Mouse (Mus musculus): ENCODE data around the gene Gtf2h2.
"Not testable (repeated sequence)": the region's sequence is repeated elsewhere in the genome, so short reads cannot be mapped to it uniquely, and the experiment has no call there.

Gene Gtf2h2

GRCm38 (mm10) chr13:100492061-100492787 lies at the start of gene Gtf2h2:
TSS of gene Gtf2h2 (minus strand) at chr13:100492579.
- peak; percentile 81 to 96 for DNase-seq (ENCODE audit: inconsistent age in 2 of 2, low spot score in 1 of 2)

- no peak for DNase-seq (ENCODE audit: inconsistent age in 2 of 2, low spot score in 1 of 2)
These were observed 43.8 kb upstream of the Gtf2h2 start for GRCm38 (mm10) chr13:100536149-100536548.

- no peak for DNase-seq (ENCODE audit: inconsistent age in 2 of 2, low spot score in 1 of 2)
These were observed 40.5 kb upstream of the Gtf2h2 start for GRCm38 (mm10) chr13:100532788-100533365.

GRCm38 (mm10) chr13:100526649-100527038 lies 34.3 kb upstream of the Gtf2h2 start:
- DNase-seq (ENCODE audit: inconsistent age in 2 of 2, low spot score in 1 of 2), result no peak

GRCm38 (mm10) chr13:100525935-100526648 lies 33.7 kb upstream of the Gtf2h2 start:
- no peak for DNase-seq (ENCODE audit: inconsistent age in 2 of 2, low spot score in 1 of 2)

GRCm38 (mm10) chr13:100524896-100525295 lies 32.5 kb upstream of the Gtf2h2 start:
- DNase-seq (ENCODE audit: inconsistent age in 2 of 2, low spot score in 1 of 2), result peak in 1 of 2 experiments; percentile 31

- DNase-seq (ENCODE audit: inconsistent age in 2 of 2, low spot score in 1 of 2), result peak in 1 of 2 experiments; percentile 36
These were observed 31.3 kb upstream of the Gtf2h2 start for GRCm38 (mm10) chr13:100523698-100524097.

GRCm38 (mm10) chr13:100521724-100522591 lies 29.6 kb upstream of the Gtf2h2 start:
- DNase-seq (ENCODE audit: inconsistent age in 2 of 2, low spot score in 1 of 2), result peak; percentile 10 to 54

- no peak for DNase-seq (ENCODE audit: inconsistent age in 2 of 2, low spot score in 1 of 2)
These were observed 26.8 kb upstream of the Gtf2h2 start for GRCm38 (mm10) chr13:100519162-100519561.

- no peak for DNase-seq (ENCODE audit: inconsistent age in 2 of 2, low spot score in 1 of 2)
These were observed 25.8 kb upstream of the Gtf2h2 start for GRCm38 (mm10) chr13:100518191-100518590.

GRCm38 (mm10) chr13:100517652-100518153 lies 25.3 kb upstream of the Gtf2h2 start:
- DNase-seq (ENCODE audit: inconsistent age in 2 of 2, low spot score in 1 of 2), result no peak

GRCm38 (mm10) chr13:100516213-100517105 lies 24.1 kb upstream of the Gtf2h2 start:
- DNase-seq (ENCODE audit: inconsistent age in 2 of 2, low spot score in 1 of 2), result peak; percentile 25 to 81

GRCm38 (mm10) chr13:100512792-100513191 lies 20.4 kb upstream of the Gtf2h2 start:
- DNase-seq (ENCODE audit: inconsistent age in 2 of 2, low spot score in 1 of 2), result no peak

GRCm38 (mm10) chr13:100511860-100512364 lies 19.5 kb upstream of the Gtf2h2 start:
- DNase-seq (ENCODE audit: inconsistent age in 2 of 2, low spot score in 1 of 2), result no peak

- peak; percentile 62 to 88 for DNase-seq (ENCODE audit: inconsistent age in 2 of 2, low spot score in 1 of 2)
These were observed 18.9 kb upstream of the Gtf2h2 start for GRCm38 (mm10) chr13:100511146-100511859.

- DNase-seq (ENCODE audit: inconsistent age in 2 of 2, low spot score in 1 of 2), result not testable (repeated sequence)
These were observed 7.2 kb upstream of the Gtf2h2 start for GRCm38 (mm10) chr13:100499625-100500024.

- no peak for DNase-seq (ENCODE audit: inconsistent age in 2 of 2, low spot score in 1 of 2)
These were observed 3.0 kb upstream of the Gtf2h2 start for GRCm38 (mm10) chr13:100495337-100495736.

- peak in 1 of 2 experiments; percentile 28 for DNase-seq (ENCODE audit: inconsistent age in 2 of 2, low spot score in 1 of 2)
These were observed 2.0 kb upstream of the Gtf2h2 start for GRCm38 (mm10) chr13:100494370-100494769.

GRCm38 (mm10) chr13:100493313-100493712 lies 934 bp upstream of the Gtf2h2 start:
- DNase-seq (ENCODE audit: inconsistent age in 2 of 2, low spot score in 1 of 2), result peak in 1 of 2 experiments; percentile 53
